ENCODE assay signal across 8 mouse cellular contexts in the genomic region with DNA sequence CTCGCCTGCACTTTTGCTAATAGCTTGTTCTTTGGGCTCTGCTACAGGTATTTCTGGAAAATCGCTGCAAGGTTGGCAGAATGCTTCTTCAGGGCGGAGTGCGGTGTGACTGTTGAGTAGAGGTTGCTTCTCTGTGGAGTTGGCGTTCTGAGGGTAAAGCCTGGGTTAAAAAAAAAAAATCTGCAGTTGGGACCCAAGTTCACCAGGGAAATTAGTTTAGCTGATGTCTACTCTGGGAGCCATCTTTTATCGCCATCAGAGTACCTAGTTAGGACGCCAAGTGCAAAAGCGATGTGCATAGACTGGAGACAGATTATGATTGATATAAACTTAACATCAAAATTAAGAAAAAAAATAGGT. TPM values are rescaled to one million over a fixed set of nuclear protein-coding genes. Genes with fewer than 3 reads are reported as not detected.
DNase-seq lines count a peak whose midpoint lies in the region; ATAC-seq and TF ChIP-seq lines count a peak whose summit lies in the region.

No protein-coding gene starts in this region.

- no peak for DNase-seq in gastrocnemius, adult 2 months
- DNase-seq in gastrocnemius, adult 18-20 months (ENCODE audit: low spot score), result no peak
- DNase-seq in CH12.LX (ENCODE audit: extremely low read depth), result peak; percentile 58
- no peak for DNase-seq in forebrain, embryonic 14.5 days (ENCODE audit: low spot score)
- DNase-seq in gastrocnemius, postnatal 10 days, result no peak
- no peak for DNase-seq in yolk sac, embryonic 10.5 days (ENCODE audit: low spot score)
- DNase-seq in ovary, postnatal 14 days (ENCODE audit: low spot score), result no peak

- no peaks in the 10 kb centered on the region for H3K27me3 ChIP-seq in CH12.LX (replicated peaks)
- no peaks in the 10 kb centered on the region for H3K27me3 ChIP-seq in forebrain, embryonic 14.5 days (replicated peaks; ENCODE audit: control insufficient read depth, insufficient read depth, low read length)

- under 1% methylated on average over 8 of the region's 8 CpGs for WGBS in forebrain, embryonic 14.5 days
- 2% methylated on average over 8 of the region's 8 CpGs for WGBS in macrophage (ENCODE audit: missing documents)

- H3K4me1 ChIP-seq in CH12.LX (ENCODE audit: control insufficient read depth in 1 of 2, insufficient read depth in 2 of 2), result peaks cover 0 to 45% of the 10 kb centered on the region in 2 experiments; a peak in 2 of 4 replicates
- H3K4me1 ChIP-seq in forebrain, embryonic 14.5 days (ENCODE audit: control insufficient read depth, insufficient read depth, low read length), result no peaks in the 10 kb centered on the region

- TF ChIP-seq RAD21 in CH12.LX (IDR thresholded peaks at IDR 0.05; ENCODE audit: low read depth, low read length), result no peak

- H3K9ac ChIP-seq in CH12.LX (ENCODE audit: insufficient read depth, low read depth), result peak overlapping the region; percentile 84
- peak overlapping the region; percentile 73 for H3K9ac ChIP-seq in forebrain, embryonic 14.5 days (ENCODE audit: low read length)

- no peak for TF ChIP-seq EP300 in CH12.LX (IDR thresholded peaks at IDR 0.05; ENCODE audit: low read length)

- H3K79me2 ChIP-seq in CH12.LX (replicated peaks; ENCODE audit: control insufficient read depth, extremely low read depth, insufficient read depth, poor library complexity, severe bottlenecking), result peaks cover 15% of the 10 kb centered on the region
- peaks cover 29% of the 10 kb centered on the region for H3K79me2 ChIP-seq in macrophage (ENCODE audit: inconsistent target)

- intact Hi-C loops in gastrocnemius, adult 2 months (cut with DNase I), result no loop called here

- dilution Hi-C loops in CH12.LX (cut with MboI; ENCODE audit: extremely low pct_ligation_motif_present, extremely low pct_unique_long_range_greater_than_20kb, low sequenced_read_pairs), result no loop called here

- no peaks in the 10 kb centered on the region for H3K9me3 ChIP-seq in CH12.LX (replicated peaks; ENCODE audit: low read length)
- no peaks in the 10 kb centered on the region for H3K9me3 ChIP-seq in forebrain, embryonic 14.5 days (replicated peaks; ENCODE audit: control insufficient read depth, low read length)

- H3K36me3 ChIP-seq in CH12.LX (replicated peaks in 1 of 2; ENCODE audit: control insufficient read depth in 1 of 2, insufficient read depth in 1 of 2, low read length in 1 of 2) (peaks cover 19 to 23% of the 10 kb centered on the region in 2 experiments), macrophage (ENCODE audit: inconsistent target) (peaks cover 29% of the 10 kb centered on the region; the same call in 1 of the 2 replicates)
- H3K36me3 ChIP-seq in forebrain, embryonic 14.5 days (ENCODE audit: control insufficient read depth, insufficient read depth, low read length), result peaks cover 23% of the 10 kb centered on the region

- ATAC-seq in forebrain, embryonic 14.5 days, result no peak; the same call in 1 of the 2 replicates

- peak overlapping the region; percentile 85 for H3K4me3 ChIP-seq in gastrocnemius, adult 2 months
- peak overlapping the region; percentile 76 to 92 (median 84) for H3K4me3 ChIP-seq in CH12.LX (replicated peaks in 1 of 3; ENCODE audit: low read depth in 2 of 3, low read length in 2 of 3, poor library complexity in 1 of 3)
- H3K4me3 ChIP-seq in forebrain, embryonic 14.5 days (ENCODE audit: low read depth, low read length), result peak overlapping the region; percentile 69
- peak overlapping the region; percentile 84 for H3K4me3 ChIP-seq in macrophage (ENCODE audit: inconsistent target)

- peak overlapping the region; percentile 42; the same call in 1 of the 2 replicates for H3K4me2 ChIP-seq in CH12.LX (ENCODE audit: insufficient read depth, low read depth, poor library complexity, severe bottlenecking)
- peak overlapping the region; percentile 61 for H3K4me2 ChIP-seq in forebrain, embryonic 14.5 days (ENCODE audit: low read length)

- in situ Hi-C loops in CH12.LX (cut with MboI; ENCODE audit: low pct_ligation_motif_present, low pct_unique_long_range_greater_than_20kb, low sequenced_read_pairs), result loop anchor here (25.0 kb wide), 1 partner anchor 956 kb away; no protein-coding TSS in a partner anchor

- TF ChIP-seq CTCF in gastrocnemius, adult 2 months (IDR thresholded peaks at IDR 0.05), result no peak
- no peak for TF ChIP-seq CTCF in CH12.LX (conservative IDR thresholded peaks at IDR 0.05 in 1 of 2, IDR thresholded peaks at IDR 0.05 in 1 of 2; ENCODE audit: low read depth in 2 of 2, low read length in 2 of 2)

- no peak for TF ChIP-seq POLR2A in CH12.LX (IDR thresholded peaks at IDR 0.05; ENCODE audit: low read depth, low read length)

- H3K27ac ChIP-seq in gastrocnemius, adult 2 months, result peak overlapping the region; percentile 94
- H3K27ac ChIP-seq in CH12.LX (ENCODE audit: insufficient read depth, low read depth), result peak overlapping the region; percentile 82
- peak overlapping the region; percentile 59 for H3K27ac ChIP-seq in forebrain, embryonic 14.5 days (ENCODE audit: low read depth, low read length)
- H3K27ac ChIP-seq in macrophage, result peak overlapping the region; percentile 53

TF ChIP-seq in CH12.LX, 34 proteins besides CTCF, POLR2A, EP300 and RAD21:
- TF ChIP-seq ZNF384 (IDR thresholded peaks at IDR 0.05; ENCODE audit: low read depth, low read length), result peak; percentile 55
- TF ChIP-seq BHLHE40 (IDR thresholded peaks at IDR 0.05; ENCODE audit: low read depth, low read length), result no peak

RNA-seq across cellular contexts. Expression of a gene that starts 0.4 kb away (rescaled TPM):
- 10 to 100 TPM in 1 of 2 experiments, 1 to 10 TPM in 1; 9.5 to 13.3 TPM for total RNA-seq in gastrocnemius, adult 2 months (2021)
- 10 to 100 TPM in 1 of 2 experiments, 1 to 10 TPM in 1; 9.5 to 13.3 TPM for total RNA-seq in gastrocnemius, adult 18-20 months (2021)
- total RNA-seq in CH12.LX (2012; rRNA removed) (34.1 and 36.6 TPM in 2 replicates), CH12.LX (2014; rRNA removed) (38.6 and 45.3 TPM in 2 replicates)
- polyA plus RNA-seq in CH12.LX (2012; ENCODE audit: insufficient read length, low read depth) (66.3 and 69.5 TPM in 2 replicates), macrophage (2018) (31.6 to 42.0 TPM (median 38.7 TPM) in 3 replicates)
- polyA plus RNA-seq in forebrain, embryonic 14.5 days (2014; fragmentation: Nextera tagmentation; extraction: Ambion mirVana), result 74.2 and 87.7 TPM in 2 replicates
- 100 to 1,000 TPM; 191 to 456 (median 315) TPM for total RNA-seq in macrophage (2018; cell fraction: chromatin; rRNA removed)
- 10 to 100 TPM; 22.9 to 41.0 (median 32.8) TPM for total RNA-seq in macrophage (2018; cell fraction: cytosol; rRNA removed)
- total RNA-seq in macrophage (2018; cell fraction: nucleus; rRNA removed), result 100 to 1,000 TPM; 107 to 284 (median 168) TPM
- 10 to 100 TPM; 25.7 to 26.3 TPM for total RNA-seq in gastrocnemius, postnatal 10 days (2021)

RNA-seq across cellular contexts. Expression of a gene that starts 21.1 kb away (rescaled TPM):
- not detected for total RNA-seq in gastrocnemius, adult 2 months (2021)
- not detected for total RNA-seq in gastrocnemius, adult 18-20 months (2021)
- not detected in 2 replicates for total RNA-seq in CH12.LX (2012; rRNA removed)
- total RNA-seq in CH12.LX (2014; rRNA removed), result not detected in 2 replicates
- polyA plus RNA-seq in CH12.LX (2012; ENCODE audit: insufficient read length, low read depth), result 0.61 TPM in 1 of 2 replicates, not detected in the other
- polyA plus RNA-seq in forebrain, embryonic 14.5 days (2014; fragmentation: Nextera tagmentation; extraction: Ambion mirVana), result 1.1 TPM in 1 of 2 replicates, not detected in the other
- not detected for total RNA-seq in macrophage (2018; cell fraction: chromatin; rRNA removed)
- not detected for total RNA-seq in macrophage (2018; cell fraction: cytosol; rRNA removed)
- not detected for total RNA-seq in macrophage (2018; cell fraction: nucleus; rRNA removed)
- polyA plus RNA-seq in macrophage (2018), result not detected in 3 replicates
- not detected for total RNA-seq in gastrocnemius, postnatal 10 days (2021)

RNA-seq across cellular contexts. Expression of a gene that starts 42.2 kb away (rescaled TPM):
- total RNA-seq in gastrocnemius, adult 2 months (2021), result 10 to 100 TPM; 10.8 to 14.1 TPM
- total RNA-seq in gastrocnemius, adult 18-20 months (2021), result 10 to 100 TPM; 10.2 to 10.9 TPM
- 124 and 153 TPM in 2 replicates for total RNA-seq in CH12.LX (2012; rRNA removed)
- total RNA-seq in CH12.LX (2014; rRNA removed), result 102 and 107 TPM in 2 replicates
- 230 and 238 TPM in 2 replicates for polyA plus RNA-seq in CH12.LX (2012; ENCODE audit: insufficient read length, low read depth)
- 98.5 and 101 TPM in 2 replicates for polyA plus RNA-seq in forebrain, embryonic 14.5 days (2014; fragmentation: Nextera tagmentation; extraction: Ambion mirVana)
- 10 to 100 TPM in 25 of 26 experiments, 1 to 10 TPM in 1; 7.8 to 73.2 (median 30.9) TPM for total RNA-seq in macrophage (2018; cell fraction: chromatin; rRNA removed)
- 10 to 100 TPM; 15.5 to 31.4 (median 21.4) TPM for total RNA-seq in macrophage (2018; cell fraction: cytosol; rRNA removed)
- 10 to 100 TPM in 24 of 26 experiments, 1 to 10 TPM in 2; 9.0 to 66.7 (median 21.4) TPM for total RNA-seq in macrophage (2018; cell fraction: nucleus; rRNA removed)
- polyA plus RNA-seq in macrophage (2018), result 23.8 to 55.0 TPM (median 49.3 TPM) in 3 replicates
- 10 to 100 TPM; 13.9 to 23.7 TPM for total RNA-seq in gastrocnemius, postnatal 10 days (2021)

RNA-seq across cellular contexts. Expression of a gene that starts 42.3 kb away (rescaled TPM):
- 1 to 10 TPM; 7.4 TPM for total RNA-seq in gastrocnemius, adult 2 months (2021)
- total RNA-seq in gastrocnemius, adult 18-20 months (2021), result 1 to 10 TPM; 6.5 to 7.6 TPM
- total RNA-seq in CH12.LX (2012; rRNA removed) (48.0 and 48.1 TPM in 2 replicates), CH12.LX (2014; rRNA removed) (31.5 and 33.9 TPM in 2 replicates)
- polyA plus RNA-seq in CH12.LX (2012; ENCODE audit: insufficient read length, low read depth) (52.0 and 63.7 TPM in 2 replicates), macrophage (2018) (39.5 to 52.5 TPM (median 47.8 TPM) in 3 replicates)
- 55.8 and 60.2 TPM in 2 replicates for polyA plus RNA-seq in forebrain, embryonic 14.5 days (2014; fragmentation: Nextera tagmentation; extraction: Ambion mirVana)
- total RNA-seq in macrophage (2018; cell fraction: chromatin; rRNA removed), result 10 to 100 TPM in 16 of 26 experiments, 1 to 10 TPM in 10; 6.8 to 30.2 (median 15.4) TPM
- 10 to 100 TPM; 26.8 to 38.2 (median 33.2) TPM for total RNA-seq in macrophage (2018; cell fraction: cytosol; rRNA removed)
- total RNA-seq in macrophage (2018; cell fraction: nucleus; rRNA removed), result 10 to 100 TPM; 12.5 to 38.2 (median 17.8) TPM
- total RNA-seq in gastrocnemius, postnatal 10 days (2021), result 10 to 100 TPM; 12.8 to 16.1 TPM

Comparison
In these comparisons a context has a peak if more than half of its experiments do, and no peak if none do; other contexts are left out.
1. RNA of a gene that starts 42.2 kb away (total RNA-seq): 102 to 153 TPM in CH12.LX; 13.9 to 23.7 TPM in gastrocnemius, postnatal 10 days, 10.8 to 14.1 TPM in gastrocnemius, adult 2 months and 10.2 to 10.9 TPM in gastrocnemius, adult 18-20 months; every median in the first group is over 4 times any median in the second.
2. Peak in every context shown above with its lines, with median percentiles within 50 percentile points of each other: H3K27ac ChIP-seq and H3K4me3 ChIP-seq.